Mouse (Mus musculus) liver, embryonic 14.5 days (tissue): ENCODE results near the gene Esrrb.

Experiments
- CTCF ChIP-seq: IDR thresholded peaks from 2 replicates; pipeline ENCODE4 v1.5.1; 2016; ENCODE audit warnings: antibody characterized with exemption, low read depth, control low read depth
- EP300 ChIP-seq: IDR thresholded peaks from 2 replicates; pipeline ENCODE4 v1.6.1; 2016; ENCODE audit warnings: antibody characterized with exemption, low read depth

- TF ChIP-seq CTCF, result no peak
- TF ChIP-seq EP300, result no peak
Measured at GRCm38 (mm10) chr12:86455009-86455408, 94.1 kb downstream of the Esrrb start.
